Mouse (Mus musculus): Measurements from ENCODE around the gene Nmt2.

DNA sequence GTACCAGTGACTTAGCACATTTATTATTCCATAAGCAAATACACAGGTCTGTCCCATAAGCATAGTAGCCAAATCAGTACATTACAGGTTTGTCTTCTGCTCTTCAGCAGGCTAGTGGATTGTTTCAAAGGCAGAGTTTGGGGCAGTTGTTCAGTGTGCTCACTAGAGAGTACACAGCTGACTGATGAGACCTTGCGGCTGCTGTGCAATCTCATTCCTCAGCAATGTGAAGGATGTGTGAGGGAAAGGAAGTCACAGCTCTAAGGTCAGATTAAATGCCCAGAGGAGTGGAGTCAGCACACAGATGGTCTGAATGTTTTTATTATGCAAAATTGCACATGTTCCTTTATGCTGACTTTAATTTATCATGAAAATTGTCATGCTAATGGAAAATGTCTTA, 42.5 kb downstream of the Nmt2 start:
- TF ChIP-seq CTCF (IDR thresholded peaks at IDR 0.05; ENCODE audit: control insufficient read depth, insufficient read depth, insufficient replicate concordance, low read depth, low read length), result no peak
- no peak for TF ChIP-seq POLR2A (IDR thresholded peaks at IDR 0.05; ENCODE audit: control insufficient read depth, low read depth, low read length)
